In the genomic region with DNA sequence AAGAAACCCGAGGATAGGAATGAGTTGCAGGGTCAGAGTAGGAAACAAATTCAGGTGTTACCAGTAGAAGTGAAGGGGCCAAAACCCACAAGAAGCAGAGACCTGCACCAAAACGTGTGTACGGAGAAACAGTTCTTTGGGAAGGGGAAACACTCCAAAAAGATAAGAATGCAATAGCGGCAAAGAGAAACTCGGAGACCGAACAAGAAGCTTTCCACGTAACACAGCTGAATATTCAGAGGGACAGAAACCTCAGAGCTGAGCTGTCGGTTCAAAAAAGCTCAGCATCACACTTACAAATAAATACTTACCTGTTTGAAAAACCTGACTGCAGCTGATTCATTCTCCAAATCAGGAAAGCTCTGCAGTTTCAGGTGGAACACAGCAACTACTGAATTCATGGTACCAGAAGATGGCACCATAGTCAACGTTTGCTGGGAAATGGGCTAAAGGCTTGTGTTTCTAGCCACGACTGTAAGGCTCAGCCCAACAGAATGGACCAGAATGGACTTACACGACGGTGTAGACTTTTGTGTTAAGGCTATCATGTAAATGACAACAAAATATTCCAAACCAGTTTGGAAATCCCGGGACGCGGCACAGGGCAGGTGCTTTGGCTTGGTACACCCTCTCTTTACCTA, we compare ENCODE assay signal across 8 mouse cellular contexts.
DNase-seq lines count a peak whose midpoint lies in the region; ATAC-seq and TF ChIP-seq lines count a peak whose summit lies in the region.

No protein-coding gene starts in this region.

- no peak for TF ChIP-seq EP300 in lung, postnatal 0 days (IDR thresholded peaks at IDR 0.05)

- no peak overlapping the region for H3K4me3 ChIP-seq in lung, postnatal 0 days (ENCODE audit: low read depth, low read length)

- no peak overlapping the region for H3K27ac ChIP-seq in lung, postnatal 0 days (ENCODE audit: low read length)

- DNase-seq in cerebellum, adult 18-20 months = peak; percentile 6 to 10
- DNase-seq in cerebellum, adult 11 months = no peak
- DNase-seq in lung, postnatal 0 days (ENCODE audit: low spot score) = peak; percentile 25
- DNase-seq in lung, postnatal 36 days = no peak
- DNase-seq in kidney, postnatal 4 days = peak; percentile 33 to 43
- peak; percentile 66 for DNase-seq in retina, postnatal 1 day
- no peak for DNase-seq in gastrocnemius, postnatal 14 days
- DNase-seq in gastrocnemius, postnatal 4 days (ENCODE audit: low spot score in 2 of 2) = no peak

- H3K9me3 ChIP-seq in lung, postnatal 0 days (ENCODE audit: low read length) = no peaks in the 10 kb centered on the region

- H3K27me3 ChIP-seq in lung, postnatal 0 days (replicated peaks; ENCODE audit: insufficient read depth, low read length) = no peaks in the 10 kb centered on the region

- H3K4me2 ChIP-seq in lung, postnatal 0 days (replicated peaks; ENCODE audit: low read depth, low read length) = no peak overlapping the region

- WGBS in lung, postnatal 0 days = 42% methylated on average over 15 of the region's 15 CpGs

- intact Hi-C loops in gastrocnemius, postnatal 14 days (cut with DNase I; ENCODE audit: low total_unique reads) = no loop called here

- H3K4me1 ChIP-seq in lung, postnatal 0 days (ENCODE audit: insufficient read depth, low read depth, low read length) = no peaks in the 10 kb centered on the region

- no peaks in the 10 kb centered on the region for H3K36me3 ChIP-seq in lung, postnatal 0 days (ENCODE audit: insufficient read depth, low read length)

- TF ChIP-seq CTCF in lung, postnatal 0 days (IDR thresholded peaks at IDR 0.05) = peak; percentile 70

- no peak overlapping the region for H3K9ac ChIP-seq in lung, postnatal 0 days (replicated peaks; ENCODE audit: low read depth)

- ATAC-seq in lung, postnatal 0 days = no peak

Comparison
In these comparisons a context has a peak if more than half of its experiments do, and no peak if none do; other contexts are left out.
1. DNase-seq: peak in cerebellum, adult 18-20 months (2 of 2), lung, postnatal 0 days (single experiment), kidney, postnatal 4 days (2 of 2) and retina, postnatal 1 day (single experiment); none in cerebellum, adult 11 months (single experiment), lung, postnatal 36 days (single experiment), gastrocnemius, postnatal 14 days (single experiment) and gastrocnemius, postnatal 4 days (0 of 2).